Mouse (Mus musculus) liver, postnatal 0 days (tissue): Measurements from ENCODE around the gene Card14.

ENCODE experiments used
- CTCF ChIP-seq: sonication (generic); IDR thresholded peaks from 2 replicates; pipeline ENCODE4 v1.5.1; 2016; ENCODE audit warnings: antibody characterized with exemption, low read depth
- EP300 ChIP-seq: IDR thresholded peaks from 2 replicates; pipeline ENCODE4 v1.6.1; 2016; ENCODE audit warnings: antibody characterized with exemption, low read depth, mild to moderate bottlenecking

DNA sequence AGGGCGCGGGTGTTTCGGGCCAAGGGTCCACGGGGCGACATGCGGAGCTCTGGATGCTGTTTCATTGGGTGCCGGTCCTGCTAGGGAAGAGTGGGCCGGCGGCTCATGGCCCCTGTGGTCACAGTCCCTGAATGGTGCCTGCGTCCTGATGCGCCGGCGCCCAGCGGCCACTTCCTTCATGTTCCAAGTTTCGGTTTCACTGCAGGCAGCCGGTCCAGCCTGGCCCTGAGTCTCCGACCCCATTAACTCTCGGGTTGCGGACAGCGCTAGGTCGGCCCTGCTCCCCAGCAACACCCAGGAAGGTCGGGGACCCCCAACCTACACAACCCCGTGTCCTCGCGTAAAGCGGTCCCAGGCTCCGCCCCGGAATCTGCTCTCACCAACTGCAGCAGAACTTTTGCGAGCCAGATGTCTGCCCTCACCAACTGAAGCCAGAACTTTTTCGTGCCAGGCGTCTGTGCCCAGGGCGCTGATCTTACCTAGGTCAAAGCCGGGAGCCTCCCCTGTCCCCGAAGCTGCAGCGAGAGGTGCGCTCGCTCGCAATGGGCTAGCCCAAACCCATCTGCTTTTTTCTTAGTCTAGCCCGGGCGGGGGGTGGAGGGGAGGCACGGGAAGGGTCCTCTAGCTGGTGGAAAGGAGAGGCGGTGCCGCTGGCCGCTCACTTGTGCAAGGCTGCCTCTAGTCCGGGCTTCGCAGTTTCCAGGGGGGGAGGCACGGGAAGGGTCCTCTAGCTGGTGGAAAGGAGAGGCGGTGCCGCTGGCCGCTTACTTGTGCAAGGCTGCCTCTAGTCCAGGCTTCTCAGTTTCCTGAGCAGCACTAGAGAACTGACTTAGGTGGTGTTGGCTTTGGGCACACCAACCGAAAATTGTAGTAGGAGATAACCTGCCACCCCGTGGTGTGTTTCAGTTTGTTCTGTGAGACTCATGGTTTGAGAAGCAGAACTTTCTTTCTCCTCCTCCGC, 83.0 kb downstream of the Card14 start:
- 0 out of 2 replicates have a peak, but pooled peaks have one; percentile 8 for TF ChIP-seq CTCF
- TF ChIP-seq EP300, result no peak
